In genomic region chr17:51832421-51832875, GRCm38 (mm10) we compare ENCODE assay signal across 7 mouse cellular contexts. TPM values are rescaled to one million over a fixed set of nuclear protein-coding genes. Genes with fewer than 3 reads are reported as not detected.
DNase-seq lines count a peak whose midpoint lies in the region; ATAC-seq and TF ChIP-seq lines count a peak whose summit lies in the region.

No protein-coding gene starts in this region.

- H3K27ac ChIP-seq in embryonic facial prominence, embryonic 12.5 days, result no peak overlapping the region
- H3K27ac ChIP-seq in hindbrain, embryonic 14.5 days, result peak overlapping the region; percentile 56; the same call in 1 of the 2 replicates
- no peak overlapping the region for H3K27ac ChIP-seq in liver, embryonic 14.5 days
- H3K27ac ChIP-seq in neural tube, embryonic 12.5 days, result no peak overlapping the region

- peak overlapping the region; percentile 56 for H3K4me3 ChIP-seq in embryonic facial prominence, embryonic 12.5 days
- H3K4me3 ChIP-seq in hindbrain, embryonic 14.5 days (replicated peaks; ENCODE audit: low read length), result peak overlapping the region; percentile 78
- peak overlapping the region; percentile 54 to 58 for H3K4me3 ChIP-seq in liver, embryonic 14.5 days (ENCODE audit: insufficient read depth in 1 of 2, low read depth in 2 of 2, low read length in 2 of 2)
- H3K4me3 ChIP-seq in neural tube, embryonic 12.5 days, result peak overlapping the region; percentile 70

- peak; percentile 11 to 52 for DNase-seq in urinary bladder, adult 18-20 months (ENCODE audit: low spot score in 2 of 2)
- no peak for DNase-seq in urinary bladder, adult 2 months (ENCODE audit: low spot score)
- no peak for DNase-seq in hindbrain, embryonic 14.5 days (ENCODE audit: low spot score)
- no peak for DNase-seq in liver, embryonic 14.5 days (ENCODE audit: low read depth in 3 of 3, low spot score in 3 of 3)
- DNase-seq in thymus, postnatal 14 days, result peak; percentile 93

- ATAC-seq in embryonic facial prominence, embryonic 12.5 days (ENCODE audit: insufficient number of reproducible peaks, insufficient read depth, low FRiP score, low TSS enrichment), result peak; percentile 59
- ATAC-seq in hindbrain, embryonic 14.5 days (ENCODE audit: low FRiP score), result peak; percentile 84
- ATAC-seq in liver, embryonic 14.5 days (ENCODE audit: insufficient read depth), result peak; percentile 39; the same call in 1 of the 2 replicates
- ATAC-seq in neural tube, embryonic 12.5 days (ENCODE audit: low FRiP score, low read depth), result peak; percentile 80

- peak overlapping the region; percentile 63 for H3K9ac ChIP-seq in embryonic facial prominence, embryonic 12.5 days
- H3K9ac ChIP-seq in hindbrain, embryonic 14.5 days, result peak overlapping the region; percentile 74
- H3K9ac ChIP-seq in liver, embryonic 14.5 days (replicated peaks), result no peak overlapping the region
- peak overlapping the region; percentile 71 for H3K9ac ChIP-seq in neural tube, embryonic 12.5 days

- peaks cover 10% of the 10 kb centered on the region; the same call in 1 of the 2 replicates for H3K4me1 ChIP-seq in embryonic facial prominence, embryonic 12.5 days
- H3K4me1 ChIP-seq in hindbrain, embryonic 14.5 days (replicated peaks; ENCODE audit: control insufficient read depth, insufficient read depth, low read length), result peaks cover 9% of the 10 kb centered on the region
- no peaks in the 10 kb centered on the region for H3K4me1 ChIP-seq in liver, embryonic 14.5 days (replicated peaks; ENCODE audit: control insufficient read depth in 2 of 2, insufficient read depth in 2 of 2, low read length in 1 of 2)
- peaks cover 21% of the 10 kb centered on the region for H3K4me1 ChIP-seq in neural tube, embryonic 12.5 days

- H3K4me2 ChIP-seq in embryonic facial prominence, embryonic 12.5 days (replicated peaks), result peak overlapping the region; percentile 95
- peak overlapping the region; percentile 100 for H3K4me2 ChIP-seq in hindbrain, embryonic 14.5 days (replicated peaks)
- peak overlapping the region; percentile 62 for H3K4me2 ChIP-seq in liver, embryonic 14.5 days (ENCODE audit: low read depth)
- peak overlapping the region; percentile 98 for H3K4me2 ChIP-seq in neural tube, embryonic 12.5 days (replicated peaks)

- no peak for TF ChIP-seq EP300 in liver, embryonic 14.5 days (IDR thresholded peaks at IDR 0.05; ENCODE audit: low read depth)

- peaks cover 60% of the 10 kb centered on the region for H3K27me3 ChIP-seq in embryonic facial prominence, embryonic 12.5 days
- H3K27me3 ChIP-seq in hindbrain, embryonic 14.5 days (ENCODE audit: control insufficient read depth, insufficient read depth, low read length), result peaks cover 33% of the 10 kb centered on the region
- peaks cover 45% of the 10 kb centered on the region for H3K27me3 ChIP-seq in liver, embryonic 14.5 days (ENCODE audit: control insufficient read depth, insufficient read depth, low read length)
- H3K27me3 ChIP-seq in neural tube, embryonic 12.5 days (replicated peaks), result peaks cover 27% of the 10 kb centered on the region

- H3K36me3 ChIP-seq in embryonic facial prominence, embryonic 12.5 days, result no peaks in the 10 kb centered on the region
- no peaks in the 10 kb centered on the region for H3K36me3 ChIP-seq in hindbrain, embryonic 14.5 days (replicated peaks; ENCODE audit: control insufficient read depth, insufficient read depth)
- H3K36me3 ChIP-seq in liver, embryonic 14.5 days (replicated peaks; ENCODE audit: control insufficient read depth, insufficient read depth, low read depth), result no peaks in the 10 kb centered on the region
- H3K36me3 ChIP-seq in neural tube, embryonic 12.5 days, result no peaks in the 10 kb centered on the region

- WGBS in embryonic facial prominence, embryonic 12.5 days, result under 1% methylated on average over 43 of the region's 66 CpGs
- WGBS in hindbrain, embryonic 14.5 days, result 1% methylated on average over 28 of the region's 66 CpGs
- 1% methylated on average over 27 of the region's 66 CpGs for WGBS in liver, embryonic 14.5 days (ENCODE audit: insufficient replicate concordance)
- WGBS in neural tube, embryonic 12.5 days, result under 1% methylated on average over 43 of the region's 66 CpGs

- no peaks in the 10 kb centered on the region for H3K9me3 ChIP-seq in embryonic facial prominence, embryonic 12.5 days
- H3K9me3 ChIP-seq in hindbrain, embryonic 14.5 days (ENCODE audit: control insufficient read depth, low read length), result no peaks in the 10 kb centered on the region
- no peaks in the 10 kb centered on the region for H3K9me3 ChIP-seq in liver, embryonic 14.5 days (ENCODE audit: control insufficient read depth, low read length)
- H3K9me3 ChIP-seq in neural tube, embryonic 12.5 days, result no peaks in the 10 kb centered on the region

- TF ChIP-seq CTCF in liver, embryonic 14.5 days (IDR thresholded peaks at IDR 0.05; ENCODE audit: low read depth), result no peak

RNA-seq across cellular contexts. Expression of gene Satb1, which starts 0.6 kb away (rescaled TPM):
- 24.1 and 37.3 TPM in 2 replicates for polyA plus RNA-seq in urinary bladder, adult 2 months (2012; rRNA removed)
- 19.7 and 20.3 TPM in 2 replicates for polyA plus RNA-seq in embryonic facial prominence, embryonic 12.5 days (2016; fragmentation: Nextera tagmentation; extraction: Ambion mirVana)
- polyA plus RNA-seq in hindbrain, embryonic 14.5 days (2014; fragmentation: Nextera tagmentation; extraction: Ambion mirVana), result 42.6 and 44.1 TPM in 2 replicates
- 0.68 and 0.96 TPM in 2 replicates for polyA plus RNA-seq in liver, embryonic 14.5 days (2012; rRNA removed)
- polyA plus RNA-seq in liver, embryonic 14.5 days (2014; fragmentation: Nextera tagmentation; extraction: Ambion mirVana), result 0.74 and 1.2 TPM in 2 replicates
- 36.5 and 37.1 TPM in 2 replicates for polyA plus RNA-seq in neural tube, embryonic 12.5 days (2016; fragmentation: Nextera tagmentation; extraction: Ambion mirVana)

Comparison
In these comparisons a context has a peak if more than half of its experiments do, and no peak if none do; other contexts are left out.
1. DNase-seq: peak in urinary bladder, adult 18-20 months (2 of 2) and thymus, postnatal 14 days (single experiment); none in urinary bladder, adult 2 months (single experiment), hindbrain, embryonic 14.5 days (single experiment) and liver, embryonic 14.5 days (0 of 3).
2. Peak in every context shown above with its lines, with median percentiles within 50 percentile points of each other: ATAC-seq, H3K4me2 ChIP-seq and H3K4me3 ChIP-seq.